Mouse (Mus musculus) spleen, postnatal 36 days (tissue): ENCODE data around the gene Sf3b5.

ENCODE experiments used
- DNase-seq, 2 experiments: peaks; one replicate each; pipeline ENCODE4 v3.0.0; 2022; ENCODE audit warnings: low spot score in 2 of 2, mixed read lengths in 1 of 2

Sf3b5 gene

DNA sequence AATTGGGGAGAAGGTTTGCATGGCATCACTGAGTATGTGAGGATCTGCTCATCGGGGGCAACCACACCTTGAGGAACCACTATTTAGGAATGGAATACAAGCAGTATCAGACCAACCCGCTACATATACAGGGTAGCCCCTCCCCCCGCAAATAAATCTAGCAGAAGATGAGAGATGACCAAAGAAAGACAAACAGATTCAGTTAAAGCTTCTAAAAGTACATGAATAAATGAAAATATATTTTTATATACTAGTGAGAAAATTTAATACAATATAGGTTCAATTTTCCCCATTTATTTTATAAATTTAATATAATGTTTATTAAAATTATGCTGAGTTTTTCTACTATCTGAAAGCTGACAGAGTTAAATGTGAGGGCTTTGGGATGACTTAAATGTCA lies at the start of gene Sf3b5:
Sf3b5 (plus strand) TSS at position 301 of the 400 bp plus-strand sequence.
- no peak for DNase-seq

DNA sequence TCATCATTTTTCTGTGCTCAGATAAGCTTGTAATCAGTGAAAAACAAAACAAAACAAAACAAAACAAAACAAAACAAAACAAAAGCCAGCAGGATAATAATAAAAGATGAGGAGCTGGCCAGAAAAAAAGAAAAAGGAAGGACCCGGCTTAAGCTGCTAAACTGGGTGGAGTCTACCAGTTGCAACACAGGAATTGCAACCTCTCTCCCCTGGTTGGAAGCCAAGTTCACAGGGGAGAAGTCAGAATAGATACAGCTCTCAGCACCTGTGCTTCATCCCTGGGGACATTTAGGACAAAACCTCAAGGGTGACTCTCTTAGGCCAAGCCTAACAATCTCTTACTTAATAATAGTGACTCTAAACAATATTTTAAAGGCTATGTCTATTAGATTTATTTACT lies 49.3 kb upstream of the Sf3b5 start:
- no peak for DNase-seq

DNA sequence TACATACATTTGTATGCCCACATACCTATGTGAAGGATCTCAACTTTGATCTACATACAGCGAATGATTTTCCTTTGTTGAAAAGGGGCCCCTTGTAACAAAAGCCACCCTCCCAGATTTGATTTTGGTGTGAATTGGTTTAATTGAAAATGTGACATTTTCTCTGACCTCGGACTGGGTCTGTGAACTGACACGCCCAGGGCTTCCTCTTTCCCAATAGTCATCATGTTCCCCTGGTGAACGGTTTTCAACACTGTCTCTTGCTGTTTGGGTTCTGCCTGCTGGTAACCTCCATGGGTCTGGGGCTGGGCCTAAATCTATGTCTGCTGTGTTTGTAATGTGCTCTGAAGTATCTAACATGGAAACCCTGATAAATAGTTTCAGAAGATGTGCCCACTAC lies 47.9 kb upstream of the Sf3b5 start:
- DNase-seq: peak in 1 of 2 experiments; percentile 29

DNA sequence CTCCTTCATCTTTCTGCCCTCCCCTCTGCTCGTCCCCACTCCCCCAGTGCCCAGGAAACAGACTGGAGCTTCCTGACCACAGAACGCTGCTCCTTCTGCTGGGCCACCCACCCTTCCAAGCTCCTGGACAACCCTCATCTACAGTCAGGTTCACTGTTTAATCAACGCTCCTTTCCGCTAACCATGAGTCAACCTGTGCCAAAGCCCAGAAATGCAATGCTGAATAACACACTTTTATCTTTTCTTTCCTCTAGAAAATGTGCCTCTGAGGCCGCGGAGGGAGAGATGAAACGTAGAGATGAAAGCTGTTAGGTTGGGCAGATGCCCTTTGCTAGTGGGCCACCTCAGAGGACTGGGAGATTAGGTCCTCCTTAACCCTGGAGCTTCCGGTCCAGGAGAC lies 43.6 kb upstream of the Sf3b5 start:
- no peak for DNase-seq

DNA sequence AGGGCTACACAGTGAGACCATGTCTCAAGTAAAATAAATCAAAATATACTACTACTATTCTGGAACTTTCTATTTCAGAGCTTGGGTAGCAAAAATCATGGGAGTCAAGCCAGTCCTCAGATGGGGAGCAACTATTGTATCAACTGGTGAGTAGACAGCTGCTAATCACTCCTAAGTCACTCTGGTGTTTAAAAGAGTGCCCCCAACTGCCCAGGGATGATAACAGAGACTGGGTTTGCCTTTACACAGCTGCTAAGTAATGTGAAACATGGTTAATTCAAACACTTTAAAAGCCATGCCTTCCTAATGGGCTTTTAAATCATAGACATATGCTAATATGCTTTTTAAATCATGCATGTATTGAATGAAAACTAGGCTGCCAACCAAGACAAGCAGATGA lies 42.9 kb upstream of the Sf3b5 start:
- peak in 1 of 2 experiments; percentile 37 for DNase-seq

DNA sequence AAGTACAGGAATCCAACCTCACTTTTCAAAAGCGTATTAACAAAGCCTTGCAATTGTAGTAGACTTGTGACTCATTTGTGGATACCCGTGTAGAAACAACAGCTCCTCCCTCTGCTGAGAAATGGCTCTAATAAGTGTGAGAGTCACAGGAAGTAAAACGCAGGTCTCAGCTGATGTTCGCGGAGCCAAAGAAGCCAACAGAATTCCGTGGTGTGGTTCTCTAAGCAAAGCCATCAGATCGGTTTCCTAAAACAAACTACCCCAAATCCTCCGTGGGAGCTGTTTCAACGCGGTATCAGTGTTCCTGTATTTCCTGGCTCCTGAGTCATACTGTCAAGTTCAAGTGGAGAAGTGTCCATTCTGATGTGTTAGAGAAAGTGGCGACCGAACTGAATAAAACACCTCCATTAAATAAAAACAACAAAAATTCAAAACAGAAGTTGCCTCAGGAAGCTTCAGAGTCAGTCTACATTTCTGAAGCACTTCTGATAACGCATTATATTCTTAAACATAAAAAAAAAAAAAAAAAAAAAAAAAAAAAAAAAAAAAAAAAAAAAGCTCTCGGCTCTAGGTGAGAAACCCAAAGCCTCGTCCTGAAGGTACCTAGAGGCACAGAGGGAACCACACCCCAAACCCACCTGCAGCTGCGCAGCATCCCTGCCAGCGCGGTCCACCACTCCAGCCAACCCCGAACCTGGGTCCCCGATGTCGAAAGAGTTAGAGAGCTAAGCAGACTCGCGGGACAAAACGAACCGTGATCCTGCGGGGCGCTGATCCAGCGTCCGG lies 41.6 kb upstream of the Sf3b5 start:
- DNase-seq: peak; percentile 20 to 44

DNA sequence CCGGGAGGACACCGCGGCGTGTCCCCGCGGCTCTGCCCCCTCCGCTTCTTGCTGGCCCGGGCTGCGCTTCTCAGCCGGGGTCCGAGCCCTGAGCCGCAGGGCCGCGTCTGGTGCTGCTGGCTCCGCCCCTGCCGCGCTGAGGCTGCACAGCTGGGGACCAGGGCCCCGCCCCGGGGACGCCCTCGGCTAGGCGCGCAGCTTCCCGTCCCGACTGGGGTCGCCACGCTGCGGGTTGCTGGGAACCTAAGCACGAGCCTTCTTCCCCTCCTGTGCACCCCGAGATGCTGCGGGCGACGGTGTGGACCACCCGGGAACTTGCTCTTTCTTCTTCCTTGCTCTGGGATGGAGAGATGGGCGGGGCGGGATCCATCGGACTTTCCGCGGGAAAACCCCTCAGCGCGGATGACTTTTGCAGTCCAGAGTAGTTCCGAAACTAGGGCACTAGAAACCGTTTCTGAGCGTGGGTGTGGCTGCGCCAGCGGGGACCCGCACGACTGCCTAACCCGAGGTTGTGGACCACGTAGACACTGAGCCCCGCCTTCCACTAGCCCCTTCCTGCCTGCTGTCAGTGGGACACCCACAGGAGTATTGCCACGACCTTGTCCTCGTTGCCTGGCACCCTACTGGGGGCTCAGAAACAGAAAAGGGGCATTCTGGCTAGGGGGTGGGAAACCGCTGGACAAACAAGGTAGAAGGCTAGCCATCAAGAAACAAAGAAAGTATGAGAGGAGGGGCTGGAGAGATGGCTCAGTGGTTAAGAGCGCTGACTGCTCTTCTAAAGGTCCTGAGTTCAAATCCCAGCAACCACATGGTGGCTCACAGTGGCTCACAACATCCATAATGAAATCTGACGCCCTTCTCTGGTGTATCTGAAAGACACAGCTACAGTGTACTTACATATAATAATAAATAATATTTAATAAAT lies 40.7 kb upstream of the Sf3b5 start, which contains the start of gene Stx11:
Stx11 (minus strand) TSS at position 148 of the 925 bp plus-strand sequence.
- DNase-seq: peak; percentile 84 to 86

DNA sequence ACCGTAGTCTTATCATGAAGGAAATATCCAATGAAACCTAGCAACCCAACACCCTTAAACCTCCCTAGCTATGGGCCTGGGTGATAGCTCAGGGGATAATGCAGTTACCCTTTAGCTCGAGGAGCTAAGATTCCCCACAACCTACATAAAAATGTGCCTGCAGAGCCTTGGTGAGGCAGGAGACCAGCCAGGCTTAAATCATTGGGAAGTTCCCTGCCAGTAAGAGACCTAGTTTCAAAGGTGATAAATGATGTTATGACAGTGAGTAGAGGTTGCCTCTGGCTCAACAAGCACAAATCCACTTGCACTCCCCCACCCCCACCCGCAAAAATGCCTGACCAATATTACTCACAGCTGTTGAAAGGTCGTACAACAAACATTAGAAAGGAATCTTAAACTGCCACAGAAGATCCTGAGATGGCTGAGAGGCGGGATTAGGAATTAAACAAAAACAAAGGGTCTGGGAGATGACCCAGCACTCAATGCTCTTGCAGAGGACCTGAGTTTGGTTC lies 39.4 kb upstream of the Sf3b5 start:
- DNase-seq: no peak

DNA sequence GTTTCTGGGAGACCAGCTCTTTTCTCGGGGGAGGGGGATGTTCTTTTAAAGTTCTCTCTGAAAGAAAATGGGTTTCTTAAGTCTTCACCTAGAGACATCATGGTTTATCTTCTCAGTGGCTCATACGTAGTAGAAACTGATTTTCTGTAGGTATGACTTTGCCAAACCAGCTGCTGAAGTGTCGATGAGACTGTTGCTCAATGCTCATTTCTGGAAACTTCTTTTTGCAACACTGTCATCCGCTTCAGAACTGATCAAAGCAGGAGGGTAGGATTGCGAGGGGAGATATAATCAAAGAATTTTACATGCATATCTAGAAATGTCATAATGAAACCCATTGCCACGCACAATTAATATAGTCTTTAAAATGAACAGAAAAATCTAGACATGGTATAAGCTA lies 30.6 kb upstream of the Sf3b5 start:
- DNase-seq: no peak

DNA sequence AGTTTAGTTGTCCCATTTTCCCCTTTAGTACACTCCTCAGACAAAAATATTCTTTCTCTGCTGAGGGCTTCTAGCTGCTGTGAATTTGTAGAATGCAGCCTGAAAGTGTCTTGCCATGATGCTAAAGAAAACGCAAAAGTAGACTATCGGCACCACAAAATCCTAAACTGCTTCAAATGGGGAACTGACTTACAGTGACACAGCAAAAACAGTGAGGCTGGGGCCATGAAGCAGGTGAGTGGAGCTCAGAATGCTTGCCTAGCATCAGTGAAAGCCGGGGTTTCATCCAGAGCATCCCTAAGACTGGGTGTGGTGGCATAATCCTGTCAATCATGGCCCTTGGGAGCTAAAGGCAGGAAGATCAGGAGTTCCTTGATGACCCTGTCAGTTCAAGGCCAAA lies 29.7 kb upstream of the Sf3b5 start:
- no peak for DNase-seq

DNA sequence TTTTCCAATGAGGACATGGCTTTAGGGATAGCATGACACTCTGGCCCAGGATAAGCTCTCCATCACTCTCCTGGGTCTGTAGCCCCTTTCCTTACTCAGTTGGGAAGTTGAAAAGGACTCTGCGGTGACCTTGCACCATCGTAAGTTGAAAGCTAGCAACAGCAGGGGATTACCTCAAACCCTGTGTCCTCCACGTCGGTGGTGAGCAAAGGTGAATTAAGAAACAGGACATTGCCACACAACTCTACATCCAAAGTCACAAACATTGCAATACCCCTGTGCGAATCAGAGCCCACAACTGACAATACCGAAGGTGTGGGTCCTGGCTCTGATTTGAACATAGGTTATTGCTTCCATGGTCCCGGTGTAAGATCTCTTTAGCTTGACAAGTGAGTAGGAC lies 29.2 kb upstream of the Sf3b5 start:
- no peak for DNase-seq

DNA sequence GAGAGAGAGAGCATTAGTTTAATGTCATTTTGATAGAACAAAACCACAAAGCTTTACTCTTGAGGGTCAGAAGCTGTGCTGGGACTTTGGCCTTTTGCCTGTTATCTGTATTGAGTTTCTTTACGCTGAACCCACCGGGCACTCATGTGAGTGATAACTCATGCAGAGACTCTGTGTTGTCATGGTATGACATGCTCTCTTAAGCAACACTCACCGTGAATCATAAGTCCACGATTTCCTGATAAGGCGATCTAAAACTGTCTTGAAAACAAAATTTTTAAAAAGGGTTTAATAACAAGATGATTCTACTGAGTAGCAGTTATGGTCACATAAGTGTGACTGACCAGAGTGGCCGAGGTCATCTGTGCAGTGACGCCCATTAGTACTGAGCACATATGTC lies 28.6 kb upstream of the Sf3b5 start:
- DNase-seq: no peak

DNA sequence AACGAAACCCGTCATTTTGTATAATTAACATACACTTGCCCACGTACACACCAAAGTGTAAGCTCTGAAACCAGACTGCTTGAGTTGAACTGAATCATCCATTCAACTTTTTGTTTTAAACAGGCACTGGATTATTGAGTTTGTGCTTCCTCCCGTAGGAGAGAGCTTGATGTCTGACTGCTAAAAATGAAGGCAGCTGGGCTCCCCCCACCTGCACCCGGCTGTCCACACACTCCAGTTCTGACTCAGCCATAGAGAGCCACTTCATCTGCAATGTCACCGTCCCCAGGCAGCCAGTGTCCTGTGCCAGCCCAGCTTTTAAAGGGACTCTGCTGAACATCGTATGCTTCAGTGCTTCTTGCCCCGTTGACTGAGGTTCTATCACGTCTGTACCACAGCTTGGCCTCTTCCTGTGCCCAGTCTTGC lies 27.3 kb upstream of the Sf3b5 start:
- DNase-seq: no peak

DNA sequence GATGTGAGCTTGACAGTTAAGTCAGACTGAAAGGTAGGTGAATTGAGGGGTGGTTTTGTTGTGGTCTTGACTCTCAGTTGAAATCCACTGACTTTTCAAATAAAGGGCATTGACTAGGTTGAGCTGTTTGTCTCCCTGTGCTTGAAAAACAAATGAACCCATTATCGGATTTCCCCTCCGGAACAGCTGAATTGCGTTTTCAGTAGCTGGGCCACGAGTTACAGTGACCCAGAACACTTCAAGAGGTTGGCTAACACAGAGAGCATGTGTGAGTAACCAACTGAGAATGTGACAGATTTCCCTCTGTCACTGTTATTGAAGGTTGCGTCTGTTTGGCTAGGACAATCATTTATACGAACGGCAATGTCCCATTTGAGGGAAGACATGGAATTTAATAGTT lies 24.1 kb upstream of the Sf3b5 start:
- DNase-seq: no peak

DNA sequence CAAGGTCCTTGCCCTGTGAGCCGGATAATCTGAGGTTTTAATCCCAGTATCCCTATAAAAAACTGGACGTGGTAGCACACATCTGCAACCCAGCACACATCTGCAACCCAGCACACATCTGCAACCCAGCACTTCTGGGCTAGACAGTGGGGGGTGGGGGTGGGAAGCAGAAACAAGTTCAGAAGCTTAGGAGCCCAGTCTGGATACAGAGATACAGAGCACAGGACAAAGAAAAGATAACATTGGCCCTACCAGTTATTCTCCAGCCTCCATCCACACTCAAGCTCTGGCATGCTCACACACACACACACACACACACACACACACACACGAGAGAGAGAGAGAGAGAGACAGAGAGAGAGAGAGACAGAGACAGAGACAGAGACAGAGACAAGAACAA lies 21.6 kb upstream of the Sf3b5 start:
- no peak for DNase-seq

DNA sequence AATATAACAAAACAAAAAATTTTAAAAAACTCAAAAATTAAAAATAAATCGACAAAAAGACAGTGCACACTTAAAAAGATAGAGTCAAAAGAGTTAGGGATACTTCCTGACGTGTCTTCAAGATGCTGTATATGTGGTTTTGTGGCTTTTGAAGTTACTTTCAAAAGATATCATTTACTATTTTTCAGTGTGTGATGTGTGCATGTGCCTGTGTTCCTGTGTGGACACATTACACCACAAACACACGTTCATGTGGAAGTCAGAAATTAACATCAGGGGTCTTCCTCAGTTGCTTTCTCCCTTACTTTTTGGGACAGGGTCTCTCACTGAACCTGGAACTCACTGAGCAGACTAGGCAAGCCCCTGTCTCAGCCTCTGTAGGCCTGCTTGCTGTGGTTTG lies 20.1 kb upstream of the Sf3b5 start:
- no peak for DNase-seq

DNA sequence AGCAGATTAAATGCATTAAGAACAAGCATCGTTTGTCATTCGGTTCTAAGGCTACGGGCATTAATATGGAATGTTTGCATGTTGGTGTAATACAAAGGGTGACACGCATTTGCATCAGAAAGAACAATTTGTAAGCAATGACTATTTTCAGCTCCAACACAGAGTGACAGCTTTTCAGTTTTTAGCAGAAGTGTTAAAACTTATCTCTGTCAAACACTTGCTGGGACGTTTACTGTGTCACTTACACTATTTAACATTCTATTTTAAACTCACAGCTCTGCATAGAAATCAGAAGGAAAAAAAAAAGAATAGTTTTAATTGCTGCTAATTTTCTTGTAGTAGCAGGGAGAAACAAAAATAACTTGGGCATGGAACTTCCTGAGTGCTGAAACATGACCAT lies 18.7 kb upstream of the Sf3b5 start:
- DNase-seq: no peak

DNA sequence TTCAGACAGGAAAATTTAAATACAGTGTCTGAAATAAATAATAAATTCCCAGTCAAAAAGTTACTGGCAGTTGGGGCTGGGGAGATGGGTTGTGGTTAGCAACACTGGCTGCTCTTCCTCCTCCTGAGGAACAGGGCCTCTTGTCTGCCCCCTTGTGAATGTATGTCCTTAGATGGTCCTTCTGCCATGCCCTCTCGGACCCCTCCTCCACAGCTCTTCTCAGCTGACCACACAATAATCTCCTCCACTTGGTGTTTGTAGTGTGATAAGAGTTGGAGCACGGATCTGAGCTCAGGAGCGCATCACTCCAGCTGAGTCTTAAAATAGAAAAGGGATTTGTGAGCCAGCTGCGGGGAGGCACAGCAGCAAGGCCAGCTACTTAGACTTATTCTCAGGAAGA lies 18.2 kb upstream of the Sf3b5 start:
- DNase-seq: no peak

DNA sequence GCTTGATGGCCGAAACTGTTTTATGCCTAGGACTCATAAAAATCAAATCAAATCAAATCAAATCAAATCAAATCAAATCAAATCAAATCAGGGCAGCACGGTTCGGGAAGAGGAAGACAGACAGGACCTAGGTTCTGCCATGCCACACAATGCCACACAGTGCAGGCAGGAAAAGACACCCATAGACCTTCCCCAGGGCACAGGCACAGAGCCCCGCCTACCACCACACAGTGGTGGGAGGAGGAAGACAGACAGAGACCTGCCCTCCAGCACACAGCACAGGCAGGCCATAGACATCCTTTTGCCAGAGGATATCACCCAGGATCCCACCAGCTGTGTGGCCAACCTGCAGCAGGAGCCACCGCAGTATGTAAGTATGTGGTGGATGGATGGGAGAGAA lies 13.2 kb upstream of the Sf3b5 start:
- DNase-seq: no peak

DNA sequence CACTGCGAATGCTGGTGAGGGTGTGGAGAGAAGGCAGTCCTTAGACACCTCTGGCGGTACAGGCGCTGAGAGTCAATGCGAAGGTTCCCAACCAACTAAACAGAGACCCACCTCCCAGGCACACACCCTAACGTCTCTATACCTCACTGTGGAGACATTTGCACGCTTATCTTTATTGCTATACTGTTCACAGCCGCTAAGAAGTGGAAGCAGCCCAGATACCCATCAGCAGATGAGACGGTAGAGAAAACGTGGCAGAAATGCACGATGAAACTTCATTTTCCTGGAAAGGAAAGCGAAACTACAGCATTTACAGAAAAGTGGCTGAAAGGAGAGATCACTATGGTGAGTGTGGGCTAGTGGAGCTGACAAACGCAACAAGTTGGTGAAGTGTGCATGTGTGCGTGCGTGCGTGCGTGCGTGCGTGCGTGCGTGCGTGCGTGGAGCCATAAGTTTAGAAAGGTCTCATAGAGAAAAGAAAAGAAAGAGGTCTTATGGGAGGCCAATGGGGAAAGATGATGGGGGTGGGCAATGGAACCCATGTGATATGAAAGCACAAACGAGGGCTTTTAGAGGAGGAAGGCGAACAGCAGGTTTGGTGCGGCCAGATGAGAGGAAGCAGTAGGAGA lies 11.6 kb upstream of the Sf3b5 start:
- DNase-seq: no peak

DNA sequence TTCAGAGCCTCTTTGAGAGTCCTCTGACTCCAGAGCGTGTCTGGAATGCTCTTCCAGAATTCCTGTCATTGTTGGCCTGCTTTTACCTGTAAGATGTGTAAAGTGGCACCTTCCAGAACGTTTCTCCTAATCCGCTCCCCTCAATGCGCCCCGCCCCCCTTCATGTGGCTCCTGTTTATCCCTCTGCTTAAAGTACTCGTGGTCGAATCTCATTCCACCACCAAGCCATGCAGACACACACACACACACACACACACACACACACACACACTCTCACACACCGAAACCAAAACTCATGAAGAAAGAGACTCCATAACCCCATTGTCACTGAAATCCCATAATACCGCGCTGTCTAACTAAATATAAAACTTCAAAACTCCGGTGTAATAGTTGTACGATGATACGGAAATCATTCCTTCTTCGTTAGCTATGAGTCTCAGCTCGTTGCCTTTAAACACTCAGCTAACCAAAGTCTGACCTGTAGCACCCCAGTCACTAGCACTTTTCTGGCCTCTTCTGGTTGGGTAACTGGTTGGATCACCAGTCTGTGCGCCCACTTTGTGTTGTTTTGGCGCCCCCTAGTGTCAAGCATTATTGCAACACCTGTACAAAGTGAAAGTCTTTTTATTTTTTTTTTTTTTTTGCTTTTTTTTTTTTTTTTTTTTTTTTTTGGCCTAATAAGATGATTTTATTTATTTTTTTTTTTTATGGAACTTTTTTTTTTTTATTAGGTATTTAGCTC lies 8.2 kb upstream of the Sf3b5 start:
- peak; percentile 68 to 82 for DNase-seq
